In the genomic region with DNA sequence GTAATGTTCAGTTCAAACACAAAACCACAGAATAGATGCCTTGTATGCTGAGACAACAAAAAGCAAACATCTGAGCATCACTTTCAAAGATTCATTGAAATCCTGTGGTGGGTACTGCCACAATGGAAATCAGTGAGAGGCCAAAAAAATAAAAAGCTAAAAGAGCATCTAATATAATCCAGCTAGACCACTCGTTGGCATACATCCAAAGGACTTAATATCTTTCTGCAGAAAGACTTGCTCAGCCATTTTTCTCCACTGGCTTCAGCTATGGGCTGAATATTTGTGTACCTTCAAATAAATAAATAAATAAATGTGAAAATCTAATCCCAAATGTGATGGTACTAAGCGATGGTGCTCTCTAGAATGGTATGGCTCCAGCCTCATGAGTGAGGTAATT, we compare ENCODE assay signal across 20 mouse cellular contexts. TPM values are rescaled to one million over a fixed set of nuclear protein-coding genes. Genes with fewer than 3 reads are reported as not detected.
A peak's percentile ranks its signal among the peaks of the same experiment; 100 is the strongest.
DNase-seq lines count a peak whose midpoint lies in the region; ATAC-seq and TF ChIP-seq lines count a peak whose summit lies in the region.
"Had no signal": no experiment of that assay in that cellular context is flagged by ENCODE, and none has a peak within 500 bp of the region (broad histone marks: within the 10 kb centered on the region; RNA-seq: fewer than 3 reads in every experiment).

No protein-coding gene starts in this region.

- H3K4me3 ChIP-seq in embryonic facial prominence, embryonic 14.5 days (ENCODE audit: low read depth, low read length) = no peak overlapping the region
- H3K4me3 ChIP-seq in embryonic facial prominence, embryonic 10.5 days = no peak overlapping the region
- no peak overlapping the region for H3K4me3 ChIP-seq in limb, embryonic 14.5 days (replicated peaks; ENCODE audit: low read length)
- H3K4me3 ChIP-seq in limb, embryonic 10.5 days = no peak overlapping the region
- H3K4me3 ChIP-seq: heart, adult 2 months; hindbrain, embryonic 12.5 days had no signal

- ATAC-seq in embryonic facial prominence, embryonic 14.5 days (ENCODE audit: low read depth) = 0 out of 2 replicates have a peak, but pooled peaks have one; percentile 12
- ATAC-seq in limb, embryonic 14.5 days (ENCODE audit: low FRiP score, low read depth) = no peak
- ATAC-seq: CD4-positive, CD25-positive, alpha-beta regulatory T cell, adult 4 months; forebrain, embryonic 16.5 days; hindbrain, embryonic 16.5 days had no signal

- no peaks in the 10 kb centered on the region for H3K36me3 ChIP-seq in embryonic facial prominence, embryonic 14.5 days (ENCODE audit: control insufficient read depth, insufficient read depth, low read length)
- no peaks in the 10 kb centered on the region for H3K36me3 ChIP-seq in embryonic facial prominence, embryonic 10.5 days (replicated peaks)
- no peaks in the 10 kb centered on the region for H3K36me3 ChIP-seq in limb, embryonic 14.5 days (ENCODE audit: control insufficient read depth, insufficient read depth, low read length)
- no peaks in the 10 kb centered on the region for H3K36me3 ChIP-seq in limb, embryonic 10.5 days
- H3K36me3 ChIP-seq: hindbrain, embryonic 12.5 days had no signal

- H3K27me3 ChIP-seq in embryonic facial prominence, embryonic 14.5 days (replicated peaks; ENCODE audit: control insufficient read depth, insufficient read depth, low read length) = no peaks in the 10 kb centered on the region
- H3K27me3 ChIP-seq in embryonic facial prominence, embryonic 10.5 days (replicated peaks; ENCODE audit: low read depth, poor library complexity, severe bottlenecking) = no peaks in the 10 kb centered on the region
- H3K27me3 ChIP-seq in limb, embryonic 14.5 days (ENCODE audit: control insufficient read depth, insufficient read depth, low read length) = no peaks in the 10 kb centered on the region
- H3K27me3 ChIP-seq in limb, embryonic 10.5 days (ENCODE audit: low read depth, poor library complexity, severe bottlenecking) = no peaks in the 10 kb centered on the region
- H3K27me3 ChIP-seq: hindbrain, embryonic 12.5 days had no signal

- TF ChIP-seq POLR2A in limb, embryonic 14.5 days (IDR thresholded peaks at IDR 0.05; ENCODE audit: borderline replicate concordance, extremely low read depth, insufficient read depth, insufficient read length) = no peak

- H3K9me3 ChIP-seq in embryonic facial prominence, embryonic 14.5 days (ENCODE audit: control insufficient read depth, low read length) = no peaks in the 10 kb centered on the region
- no peaks in the 10 kb centered on the region for H3K9me3 ChIP-seq in embryonic facial prominence, embryonic 10.5 days
- H3K9me3 ChIP-seq in limb, embryonic 14.5 days (ENCODE audit: control insufficient read depth, low read length) = no peaks in the 10 kb centered on the region
- H3K9me3 ChIP-seq in limb, embryonic 10.5 days (replicated peaks) = no peaks in the 10 kb centered on the region
- H3K9me3 ChIP-seq: G1E; hindbrain, embryonic 12.5 days had no signal

- WGBS in embryonic facial prominence, embryonic 14.5 days = 65% methylated on average over 2 of the region's 2 CpGs
- WGBS in embryonic facial prominence, embryonic 10.5 days = 90% methylated on average over 2 of the region's 2 CpGs
- 79% methylated on average over 2 of the region's 2 CpGs for WGBS in limb, embryonic 14.5 days
- WGBS in limb, embryonic 10.5 days = 92% methylated on average over 2 of the region's 2 CpGs

- no peak overlapping the region for H3K27ac ChIP-seq in embryonic facial prominence, embryonic 14.5 days (replicated peaks; ENCODE audit: low read depth, low read length)
- no peak overlapping the region for H3K27ac ChIP-seq in embryonic facial prominence, embryonic 10.5 days (replicated peaks)
- H3K27ac ChIP-seq in limb, embryonic 14.5 days (replicated peaks; ENCODE audit: low read depth, low read length) = no peak overlapping the region
- no peak overlapping the region for H3K27ac ChIP-seq in limb, embryonic 10.5 days
- H3K27ac ChIP-seq: heart, adult 2 months; hindbrain, embryonic 12.5 days had no signal

- no peak overlapping the region for H3K9ac ChIP-seq in embryonic facial prominence, embryonic 14.5 days (ENCODE audit: low read depth, low read length)
- H3K9ac ChIP-seq in limb, embryonic 14.5 days (ENCODE audit: low read depth, low read length, severe bottlenecking) = no peak overlapping the region
- H3K9ac ChIP-seq: hindbrain, embryonic 12.5 days had no signal

- peak; percentile 77 for DNase-seq in embryonic facial prominence, embryonic 14.5 days (ENCODE audit: low spot score)
- no peak for DNase-seq in embryonic facial prominence, embryonic 10.5 days (ENCODE audit: low spot score)
- DNase-seq in limb, embryonic 14.5 days (ENCODE audit: low spot score) = peak; percentile 45
- no peak for DNase-seq in limb, embryonic 10.5 days (ENCODE audit: low spot score)
- peak; percentile 9 for DNase-seq in retina, postnatal 1 day
- no peak for DNase-seq in retina, embryonic 14.5 days (ENCODE audit: low spot score)
- DNase-seq in adrenal gland, postnatal 36 days = no peak
- DNase-seq: adrenal gland, postnatal 10 days; B cell, adult 2 months; cerebellum, adult 2 months; cerebellum, postnatal 10 days; gastrocnemius, postnatal 14 days; heart, adult 2 months; heart, postnatal 36 days had no signal

- no peaks in the 10 kb centered on the region for H3K4me1 ChIP-seq in embryonic facial prominence, embryonic 14.5 days (ENCODE audit: control insufficient read depth, insufficient read depth, low read length)
- H3K4me1 ChIP-seq in embryonic facial prominence, embryonic 10.5 days = peaks cover 4% of the 10 kb centered on the region
- no peaks in the 10 kb centered on the region for H3K4me1 ChIP-seq in limb, embryonic 14.5 days (ENCODE audit: control insufficient read depth, insufficient read depth, low read length)
- 0 out of 2 replicates have a peak, but pooled peaks cover 1% of the 10 kb centered on the region for H3K4me1 ChIP-seq in limb, embryonic 10.5 days
- H3K4me1 ChIP-seq: hindbrain, embryonic 12.5 days had no signal

- H3K4me2 ChIP-seq in embryonic facial prominence, embryonic 14.5 days (ENCODE audit: low read depth, low read length) = no peak overlapping the region
- no peak overlapping the region for H3K4me2 ChIP-seq in limb, embryonic 14.5 days (replicated peaks; ENCODE audit: low read depth, low read length, severe bottlenecking)
- H3K4me2 ChIP-seq: heart, embryonic 11.5 days; hindbrain, embryonic 12.5 days had no signal

RNA-seq across cellular contexts. Expression of gene Rps6ka5, which starts 39.8 kb away (rescaled TPM):
- 4.8 and 5.2 TPM in 2 replicates for polyA plus RNA-seq in embryonic facial prominence, embryonic 14.5 days (2014; fragmentation: Nextera tagmentation; extraction: Ambion mirVana)
- 3.6 and 3.7 TPM in 2 replicates for polyA plus RNA-seq in embryonic facial prominence, embryonic 10.5 days (2016; fragmentation: Nextera tagmentation; extraction: Ambion mirVana)
- 5.1 and 5.7 TPM in 2 replicates for polyA plus RNA-seq in limb, embryonic 14.5 days (2012; rRNA removed)
- polyA plus RNA-seq in limb, embryonic 14.5 days (2014; fragmentation: Nextera tagmentation; extraction: Ambion mirVana) = 4.4 and 5.5 TPM in 2 replicates
- 2.8 and 4.3 TPM in 2 replicates for polyA plus RNA-seq in limb, embryonic 10.5 days (2016; fragmentation: Nextera tagmentation; extraction: Ambion mirVana)
- total RNA-seq in adrenal gland, postnatal 36 days (2021) = 1 to 10 TPM; 4.1 to 8.2 TPM

Comparison
In these comparisons a context has a peak if more than half of its experiments do, and no peak if none do; other contexts are left out.
1. DNase-seq: peak in embryonic facial prominence, embryonic 14.5 days (single experiment), limb, embryonic 14.5 days (single experiment) and retina, postnatal 1 day (single experiment); none in embryonic facial prominence, embryonic 10.5 days (single experiment), limb, embryonic 10.5 days (single experiment), retina, embryonic 14.5 days (single experiment) and adrenal gland, postnatal 36 days (0 of 2).